Mouse (Mus musculus) midbrain, embryonic 10.5 days (tissue): Measurements from ENCODE around the gene Ifnl3. TPM values are rescaled to one million over a fixed set of nuclear protein-coding genes. Genes with fewer than 3 reads are reported as not detected.
"Not testable (repeated sequence)": the region's sequence is repeated elsewhere in the genome, so short reads cannot be mapped to it uniquely, and the experiment has no call there.

Experiments
- DNase-seq: peaks from one replicate; pipeline ENCODE4 v3.0.0-alpha.2; 2017; ENCODE audit warnings: low spot score
- H3K27ac ChIP-seq: fragments of 300-500 bp; sonication (generic); replicated peaks from 2 replicates; pipeline ENCODE4 v1.5.1; 2016; ENCODE audit warnings: mild to moderate bottlenecking
- H3K27me3 ChIP-seq: fragments of 300-500 bp; sonication (generic); 2 replicates; pipeline ENCODE4 v1.6.1; 2016; ENCODE audit warnings: low read depth, mild to moderate bottlenecking; ENCODE audit not compliant: poor library complexity, severe bottlenecking
- H3K36me3 ChIP-seq: fragments of 300-500 bp; sonication (generic); 2 replicates; pipeline ENCODE4 v1.6.1; 2016; ENCODE audit warnings: mild to moderate bottlenecking, moderate library complexity
- H3K4me1 ChIP-seq: fragments of 300-500 bp; sonication (generic); 2 replicates; pipeline ENCODE4 v1.6.1; 2016
- H3K4me3 ChIP-seq: fragments of 300-500 bp; sonication (generic); 2 replicates; pipeline ENCODE4 v1.5.1; 2016; ENCODE audit warnings: mild to moderate bottlenecking, moderate library complexity
- H3K9me3 ChIP-seq: fragments of 300-500 bp; sonication (generic); replicated peaks from 2 replicates; pipeline ENCODE4 v1.6.1; 2016; ENCODE audit warnings: mild to moderate bottlenecking
- WGBS: fragments of 180-500 bp; shearing (Covaris S2); methylation state at CpG from one replicate; pipeline ENCODE4 v1.1.7; 2016; 5-methylcytosine and 5-hydroxymethylcytosine counted together
- polyA plus RNA-seq: library from polyadenylated mRNA; unstranded; fragments of >200 nt; fragmentation: Nextera tagmentation; extraction: Ambion mirVana; gene quantifications from 2 replicates; pipeline ENCODE4 v1.2.1, GENCODE M21; 2016

The Ifnl3 gene
- not detected in 2 replicates for polyA plus RNA-seq

GRCm38 (mm10) chr7:28522536-28522935 is at the start of gene Ifnl3:
Ifnl3 (plus strand) TSS chr7:28522836.
- H3K36me3 ChIP-seq, H3K4me3 ChIP-seq, H3K27me3 ChIP-seq, H3K27ac ChIP-seq, H3K9me3 ChIP-seq, DNase-seq, H3K4me1 ChIP-seq: not testable (repeated sequence)
- WGBS, result 77% methylated on average over 5 of the region's 6 CpGs

DNA sequence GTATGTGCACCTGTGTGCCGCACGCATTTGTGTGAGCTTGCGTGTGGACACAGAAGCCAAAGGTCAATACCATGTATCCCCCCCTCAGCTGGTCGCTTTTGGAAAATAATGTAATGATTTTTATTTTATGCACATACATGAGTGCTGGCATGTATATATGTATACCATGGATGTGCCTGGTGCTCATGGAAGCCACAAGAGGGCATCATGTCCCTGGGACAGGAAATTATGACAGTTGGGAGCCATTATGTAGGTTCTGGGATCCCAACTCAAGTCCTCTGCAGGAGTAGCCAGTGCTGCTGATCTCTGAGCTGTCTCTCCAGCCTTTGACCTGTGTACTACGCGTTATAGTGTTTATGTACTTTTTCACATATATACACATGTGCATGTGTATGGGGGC is 46.4 kb upstream of the Ifnl3 start:
- no peak overlapping the region for H3K4me3 ChIP-seq
- H3K27me3 ChIP-seq, result no peaks in the 10 kb centered on the region
- H3K36me3 ChIP-seq, result no peaks in the 10 kb centered on the region
- DNase-seq, result no peak
- H3K4me1 ChIP-seq, result no peaks in the 10 kb centered on the region
- H3K27ac ChIP-seq, result no peak overlapping the region
- no peaks in the 10 kb centered on the region for H3K9me3 ChIP-seq
- 88% methylated on average over 6 of the region's 6 CpGs for WGBS

DNA sequence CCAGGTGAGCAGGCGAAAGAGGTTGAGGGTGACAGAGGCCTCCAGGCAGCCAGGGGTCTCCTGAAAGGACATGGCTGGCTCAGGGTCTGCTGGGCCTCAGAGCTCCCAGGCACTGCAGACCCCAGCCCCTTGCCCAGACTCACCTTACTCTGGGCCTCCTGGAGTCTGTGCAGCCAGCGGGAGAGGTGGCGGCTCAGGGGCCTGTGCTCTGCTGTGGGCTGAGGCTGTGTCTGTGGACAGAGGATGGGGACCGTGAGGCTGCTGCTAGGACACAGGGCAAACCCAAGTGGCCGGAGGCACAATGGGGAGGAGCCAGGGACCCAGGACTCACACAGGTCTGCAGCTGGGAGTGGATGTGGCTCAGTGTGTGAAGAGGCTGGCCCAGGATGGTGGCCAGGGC is 45.3 kb upstream of the Ifnl3 start:
- no peak for DNase-seq
- WGBS, result 84% methylated on average over 5 of the region's 5 CpGs
- Histone ChIP-seq H3K27ac (no peak overlapping the region; the same call in 1 of the 2 replicates), H3K4me1 (no peaks in the 10 kb centered on the region), H3K9me3 (no peaks in the 10 kb centered on the region), H3K4me3 (no peak overlapping the region), H3K36me3 (no peaks in the 10 kb centered on the region), H3K27me3 (no peaks in the 10 kb centered on the region)

GRCm38 (mm10) chr7:28478854-28479253 is 43.8 kb upstream of the Ifnl3 start:
- Histone ChIP-seq H3K27ac (no peak overlapping the region), H3K4me1 (no peaks in the 10 kb centered on the region), H3K4me3 (no peak overlapping the region), H3K27me3 (0 out of 2 replicates have a peak, but pooled peaks cover 3% of the 10 kb centered on the region), H3K36me3 (no peaks in the 10 kb centered on the region), H3K9me3 (no peaks in the 10 kb centered on the region)
- DNase-seq, result no peak
- WGBS, result 15% methylated on average over 8 of the region's 8 CpGs

DNA sequence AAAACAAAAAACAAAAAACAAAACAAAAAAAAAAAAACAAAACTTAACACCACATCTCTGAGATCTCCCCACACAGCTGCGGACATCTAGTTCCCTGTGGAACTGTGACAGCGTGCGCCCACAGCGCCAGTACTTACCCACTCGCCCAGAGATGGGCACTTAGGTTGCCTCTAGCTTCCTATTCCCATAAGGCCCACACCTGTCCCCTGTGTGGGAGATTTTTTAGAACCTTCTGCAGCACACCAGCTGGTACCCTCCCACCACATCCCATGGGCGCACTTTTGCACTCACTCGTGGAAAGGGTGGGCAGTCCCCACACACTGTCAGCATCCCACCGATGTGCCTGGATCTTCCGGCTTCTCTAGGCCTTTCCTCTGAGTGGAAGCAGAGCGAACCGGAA is 39.8 kb upstream of the Ifnl3 start:
- Histone ChIP-seq H3K27me3 (peaks cover 26% of the 10 kb centered on the region), H3K36me3 (no peaks in the 10 kb centered on the region), H3K27ac (no peak overlapping the region), H3K4me3 (no peak overlapping the region), H3K9me3 (no peaks in the 10 kb centered on the region), H3K4me1 (peaks cover 6% of the 10 kb centered on the region)
- 87% methylated on average over 11 of the region's 11 CpGs for WGBS
- DNase-seq, result no peak

GRCm38 (mm10) chr7:28484192-28484591 is 38.4 kb upstream of the Ifnl3 start:
- no peaks in the 10 kb centered on the region for H3K9me3 ChIP-seq
- H3K36me3 ChIP-seq, result no peaks in the 10 kb centered on the region
- peaks cover 13% of the 10 kb centered on the region for H3K4me1 ChIP-seq
- WGBS, result 53% methylated on average over 4 of the region's 4 CpGs
- DNase-seq, result no peak
- H3K27me3 ChIP-seq, result peaks cover 39% of the 10 kb centered on the region
- no peak overlapping the region for H3K4me3 ChIP-seq
- no peak overlapping the region for H3K27ac ChIP-seq

GRCm38 (mm10) chr7:28488030-28488491 is 34.6 kb upstream of the Ifnl3 start:
- H3K9me3 ChIP-seq, result no peaks in the 10 kb centered on the region
- H3K4me3 ChIP-seq, result peak overlapping the region; percentile 31
- 3% methylated on average over 16 of the region's 16 CpGs for WGBS
- no peak overlapping the region for H3K27ac ChIP-seq
- no peaks in the 10 kb centered on the region for H3K36me3 ChIP-seq
- H3K27me3 ChIP-seq, result peaks cover 44% of the 10 kb centered on the region
- no peak for DNase-seq
- peaks cover 23% of the 10 kb centered on the region for H3K4me1 ChIP-seq

- peaks cover 28% of the 10 kb centered on the region for H3K4me1 ChIP-seq
- no peak overlapping the region for H3K27ac ChIP-seq
Measured at GRCm38 (mm10) chr7:28490410-28490809, 32.2 kb upstream of the Ifnl3 start.

DNA sequence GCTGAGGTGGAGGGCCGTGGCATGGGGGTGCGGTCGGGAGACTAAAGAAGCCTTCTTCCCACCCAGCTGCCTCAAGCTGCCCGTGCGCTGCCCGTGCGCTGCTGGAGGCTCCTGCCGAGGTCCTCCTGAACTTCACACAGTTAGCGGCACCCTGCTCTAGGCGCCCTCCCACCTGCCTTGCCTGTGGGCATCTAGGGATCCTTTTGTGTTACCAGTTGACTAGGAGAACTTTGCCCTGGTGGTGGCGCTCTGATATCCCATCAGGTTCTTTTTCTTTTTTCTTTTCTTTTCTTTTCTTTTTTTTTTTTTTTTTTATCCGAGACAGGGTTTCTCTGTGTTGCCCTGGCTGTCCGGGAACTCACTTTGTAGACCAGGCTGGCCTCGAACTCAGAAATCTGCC is 31.7 kb upstream of the Ifnl3 start:
- Histone ChIP-seq H3K4me1 (peaks cover 32% of the 10 kb centered on the region), H3K27me3 (peaks cover 39% of the 10 kb centered on the region), H3K9me3 (no peaks in the 10 kb centered on the region), H3K27ac (no peak overlapping the region), H3K4me3 (no peak overlapping the region), H3K36me3 (no peaks in the 10 kb centered on the region)
- DNase-seq, result no peak
- 29% methylated on average over 14 of the region's 14 CpGs for WGBS

More at GRCm38 (mm10) chr7:28490410-28490809, 32.2 kb upstream of the Ifnl3 start:
- Histone ChIP-seq H3K9me3 (no peaks in the 10 kb centered on the region), H3K36me3 (no peaks in the 10 kb centered on the region), H3K27me3 (peaks cover 41% of the 10 kb centered on the region), H3K4me3 (no peak overlapping the region)
- 3% methylated on average over 10 of the region's 10 CpGs for WGBS
- peak; percentile 47 for DNase-seq

DNA sequence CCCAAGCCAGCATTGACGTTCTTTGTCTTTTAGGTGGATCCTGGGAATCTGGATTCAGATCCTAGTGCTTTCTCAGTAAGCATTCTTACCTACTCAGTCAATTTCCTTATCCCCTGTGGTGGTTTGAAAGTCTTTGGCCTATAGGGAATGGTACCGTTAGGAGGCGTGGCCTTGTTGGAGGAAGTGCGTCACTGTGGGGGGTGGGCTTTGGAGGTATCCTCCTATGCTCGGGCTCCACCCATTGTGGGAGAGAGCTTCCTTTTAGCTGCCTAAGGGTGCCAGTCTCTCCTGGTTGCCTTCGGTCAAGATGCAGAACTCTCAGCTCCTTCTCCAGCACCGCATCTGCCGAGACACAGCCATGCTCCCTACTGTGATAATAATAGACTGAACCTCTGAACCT is 30.3 kb upstream of the Ifnl3 start:
- H3K9me3 ChIP-seq, result no peaks in the 10 kb centered on the region
- peaks cover 33% of the 10 kb centered on the region for H3K4me1 ChIP-seq
- 88% methylated on average over 8 of the region's 8 CpGs for WGBS
- H3K27ac ChIP-seq, result no peak overlapping the region
- no peak for DNase-seq
- H3K4me3 ChIP-seq, result no peak overlapping the region
- peaks cover 26% of the 10 kb centered on the region for H3K27me3 ChIP-seq
- no peaks in the 10 kb centered on the region for H3K36me3 ChIP-seq

DNA sequence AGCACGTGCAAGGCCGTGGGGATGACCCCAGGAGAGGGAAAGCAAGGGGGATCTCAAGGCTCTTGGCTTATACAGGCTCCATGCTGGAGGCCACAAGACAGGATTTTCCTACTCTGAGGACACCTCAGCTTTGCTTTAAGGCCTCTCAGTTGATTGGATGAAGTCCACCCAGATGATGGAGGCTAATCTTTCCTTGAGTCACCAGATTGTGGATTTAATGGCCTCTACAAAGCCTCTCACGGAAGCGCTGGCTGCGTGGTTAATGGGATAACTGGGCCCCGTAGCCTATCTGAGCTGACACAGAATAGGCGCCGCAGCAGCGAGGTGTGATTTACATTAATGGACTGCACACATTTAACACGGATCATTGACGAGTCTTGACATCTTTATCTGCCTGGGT is 27.2 kb upstream of the Ifnl3 start:
- Histone ChIP-seq H3K4me1 (peaks cover 20% of the 10 kb centered on the region), H3K4me3 (no peak overlapping the region), H3K27ac (no peak overlapping the region), H3K27me3 (0 out of 2 replicates have a peak, but pooled peaks cover 5% of the 10 kb centered on the region), H3K36me3 (no peaks in the 10 kb centered on the region), H3K9me3 (peaks cover 2% of the 10 kb centered on the region; the same call in 1 of the 2 replicates)
- WGBS, result 67% methylated on average over 11 of the region's 11 CpGs
- DNase-seq, result peak; percentile 31

DNA sequence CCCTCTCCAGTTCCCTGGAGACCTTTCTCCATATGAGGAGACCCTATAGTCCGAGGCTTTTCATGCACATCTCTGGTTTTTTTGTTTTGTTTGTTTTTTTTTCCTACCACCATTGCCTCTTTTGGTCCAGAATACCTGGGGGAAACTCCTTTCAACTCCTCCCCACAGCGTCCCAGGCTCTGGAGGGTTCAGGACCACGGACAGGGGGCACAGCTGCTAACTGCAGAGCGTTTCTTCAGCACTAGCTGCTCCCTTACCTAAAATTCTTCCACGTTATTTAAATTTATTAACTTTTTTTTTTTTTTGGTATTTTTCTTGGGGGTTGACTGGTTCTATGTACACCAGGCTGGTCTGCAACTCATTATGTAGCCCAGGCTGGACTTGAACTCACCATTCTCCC is 17.1 kb upstream of the Ifnl3 start:
- H3K36me3 ChIP-seq, result no peaks in the 10 kb centered on the region
- H3K27ac ChIP-seq, result no peak overlapping the region
- no peaks in the 10 kb centered on the region for H3K4me1 ChIP-seq
- no peak overlapping the region for H3K4me3 ChIP-seq
- DNase-seq, result no peak
- peaks cover 14% of the 10 kb centered on the region; the same call in 1 of the 2 replicates for H3K9me3 ChIP-seq
- H3K27me3 ChIP-seq, result no peaks in the 10 kb centered on the region
- WGBS, result 10% methylated on average over 5 of the region's 5 CpGs

DNA sequence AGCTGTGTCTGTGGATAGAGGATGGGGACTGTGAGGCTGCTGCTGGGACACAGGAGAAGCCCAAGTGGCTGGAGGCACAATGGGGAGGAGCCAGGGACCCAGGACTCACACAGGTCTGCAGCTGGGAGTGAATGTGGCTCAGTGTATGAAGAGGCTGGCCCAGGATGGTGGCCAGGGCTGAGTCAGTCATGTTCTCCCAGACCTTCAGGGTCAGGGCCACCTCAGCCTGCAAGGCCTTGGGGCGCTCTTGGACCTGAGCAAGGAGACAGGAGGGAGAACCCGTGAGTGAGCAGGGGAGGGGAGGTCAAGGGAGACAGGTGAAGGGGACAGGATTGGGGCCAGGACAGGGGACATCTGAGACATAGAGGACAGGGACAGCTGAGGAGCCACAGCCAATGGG is 13.5 kb upstream of the Ifnl3 start:
- DNase-seq, H3K9me3 ChIP-seq, H3K4me3 ChIP-seq, H3K27me3 ChIP-seq, H3K27ac ChIP-seq, H3K4me1 ChIP-seq, H3K36me3 ChIP-seq: not testable (repeated sequence)
- 84% methylated on average over 2 of the region's 2 CpGs for WGBS
